Mouse (Mus musculus) G1E (cell line): ENCODE data around the gene Thsd4. TPM values are rescaled to one million over a fixed set of nuclear protein-coding genes. Genes with fewer than 3 reads are reported as not detected.

ENCODE experiments used
- ATAC-seq: 2 replicates; pipeline ENCODE4 v1.8.0; 2016; ENCODE audit warnings: mild to moderate bottlenecking; ENCODE audit not compliant: insufficient number of reproducible peaks, poor library complexity, low FRiP score, severe bottlenecking; ENCODE audit errors: extremely low read depth
- DNase-seq: peaks from one replicate; pipeline ENCODE4 v3.0.0; 2012; ENCODE audit warnings: low spot score
- H3K27me3 ChIP-seq: 2 replicates; pipeline ENCODE4 v1.6.1; 2012; ENCODE audit warnings: mild to moderate bottlenecking, low read length, inconsistent platforms; ENCODE audit not compliant: insufficient read depth
- H3K36me3 ChIP-seq: replicated peaks from 2 replicates; pipeline ENCODE3; 2012; ENCODE audit warnings: mild to moderate bottlenecking, inconsistent platforms
- H3K4me1 ChIP-seq: 2 replicates; pipeline ENCODE4 v1.6.1; 2012; ENCODE audit warnings: low read depth, low read length, inconsistent platforms, mixed read lengths; ENCODE audit not compliant: insufficient read depth
- H3K4me3 ChIP-seq: 2 replicates; pipeline ENCODE4 v1.5.1; 2012; ENCODE audit warnings: low read depth, mild to moderate bottlenecking, inconsistent platforms, low read length, moderate library complexity, mixed read lengths
- H3K9me3 ChIP-seq: replicated peaks from 2 replicates; pipeline ENCODE4 v1.6.1; 2012; ENCODE audit warnings: inconsistent platforms
- CTCF ChIP-seq: IDR thresholded peaks from 2 replicates; pipeline ENCODE4 v1.5.1; 2012; ENCODE audit warnings: low read depth, low read length, inconsistent platforms, mixed read lengths
- GATA1 ChIP-seq: IDR thresholded peaks from 2 replicates; pipeline ENCODE4 v1.6.1; 2012; ENCODE audit warnings: borderline replicate concordance, low read length, inconsistent platforms, mixed read lengths
- GATA2 ChIP-seq: IDR thresholded peaks from 2 replicates; pipeline ENCODE4 v1.6.1; 2012; ENCODE audit warnings: low read depth, low read length, inconsistent platforms, borderline replicate concordance
- POLR2AphosphoS5 ChIP-seq: IDR thresholded peaks from 2 replicates; pipeline ENCODE4 v1.6.1; 2012; ENCODE audit warnings: low read depth, low read length, inconsistent platforms; ENCODE audit not compliant: insufficient replicate concordance
- TAL1 ChIP-seq: conservative IDR thresholded peaks from 2 replicates; pipeline ENCODE4 v1.6.1; 2012; ENCODE audit warnings: low read depth, low read length, inconsistent platforms, mixed read lengths
- polyA plus RNA-seq: library from polyadenylated mRNA; stranded (reverse); fragments of >175 nt; gene quantifications from 2 replicates; pipeline ENCODE4 v1.2.3, GENCODE M21; 2012
- total RNA-seq, 2 experiments: library from RNA; stranded (forward) in 1 of 2; stranded (reverse) in 1 of 2; fragments of 200-1000 nt in 1 of 2; fragments of >200 nt in 1 of 2; fragmentation: Nextera tagmentation in 1 of 2; gene quantifications; 2 replicates each; pipeline ENCODE4 v1.2.3; 2014 to 2017

The Thsd4 gene
- total and polyA plus RNA-seq, 3 experiments, result 1.8 to 2.8 (median 2.4) TPM

GRCm38 (mm10) chr9:60380550-60380949 is 141.3 kb downstream of the Thsd4 start:
- Histone ChIP-seq H3K9me3 (no peaks in the 10 kb centered on the region), H3K36me3 (no peaks in the 10 kb centered on the region), H3K27me3 (peaks cover 50% of the 10 kb centered on the region), H3K4me3 (no peak overlapping the region), H3K4me1 (peaks cover 9% of the 10 kb centered on the region)
- DNase-seq (no peak), ATAC-seq (no peak)
- TF ChIP-seq TAL1 (no peak), GATA2 (no peak), POLR2AphosphoS5 (no peak), CTCF (no peak), GATA1 (no peak)

GRCm38 (mm10) chr9:60378235-60378634 is 143.6 kb downstream of the Thsd4 start:
- ATAC-seq (no peak), DNase-seq (no peak)
- H3K4me3 ChIP-seq, result no peak overlapping the region
- peaks cover 48% of the 10 kb centered on the region for H3K27me3 ChIP-seq
- no peaks in the 10 kb centered on the region for H3K9me3 ChIP-seq
- no peaks in the 10 kb centered on the region for H3K36me3 ChIP-seq
- TF ChIP-seq CTCF (no peak), TAL1 (no peak), POLR2AphosphoS5 (no peak), GATA2 (no peak), GATA1 (no peak)
- H3K4me1 ChIP-seq, result peaks cover 9% of the 10 kb centered on the region

GRCm38 (mm10) chr9:60373161-60373737 is 148.6 kb downstream of the Thsd4 start:
- no peak for DNase-seq
- H3K4me3 ChIP-seq, result no peak overlapping the region
- no peaks in the 10 kb centered on the region for H3K9me3 ChIP-seq
- no peak for ATAC-seq
- TF ChIP-seq TAL1 (no peak), GATA2 (no peak), GATA1 (no peak), CTCF (no peak), POLR2AphosphoS5 (no peak)
- H3K36me3 ChIP-seq, result no peaks in the 10 kb centered on the region
- peaks cover 22% of the 10 kb centered on the region for H3K4me1 ChIP-seq
- H3K27me3 ChIP-seq, result peaks cover 15% of the 10 kb centered on the region

- ATAC-seq (no peak), DNase-seq (no peak)
- Histone ChIP-seq H3K4me1 (peaks cover 45% of the 10 kb centered on the region), H3K9me3 (no peaks in the 10 kb centered on the region), H3K27me3 (peaks cover 14% of the 10 kb centered on the region), H3K36me3 (no peaks in the 10 kb centered on the region), H3K4me3 (no peak overlapping the region; the same call in 1 of the 2 replicates)
- no peak for TF ChIP-seq GATA2
- TF ChIP-seq POLR2AphosphoS5, result no peak
- TF ChIP-seq CTCF, result no peak
- TF ChIP-seq TAL1, result no peak
- no peak for TF ChIP-seq GATA1
Measured at GRCm38 (mm10) chr9:60368516-60368915, 153.3 kb downstream of the Thsd4 start.

GRCm38 (mm10) chr9:60367617-60368305 is 154.1 kb downstream of the Thsd4 start:
- peak; percentile 70 for TF ChIP-seq TAL1
- TF ChIP-seq CTCF, result no peak
- ATAC-seq, result peak; percentile 49
- DNase-seq, result peak; percentile 35
- Histone ChIP-seq H3K4me3 (peak overlapping the region; percentile 4; the same call in 1 of the 2 replicates), H3K4me1 (peaks cover 45% of the 10 kb centered on the region), H3K27me3 (peaks cover 14% of the 10 kb centered on the region), H3K9me3 (no peaks in the 10 kb centered on the region), H3K36me3 (no peaks in the 10 kb centered on the region)

GRCm38 (mm10) chr9:60364166-60364781 is 157.6 kb downstream of the Thsd4 start:
- no peak for TF ChIP-seq GATA1
- no peak for TF ChIP-seq POLR2AphosphoS5
- no peak for TF ChIP-seq CTCF
- TF ChIP-seq TAL1, result no peak
- TF ChIP-seq GATA2, result no peak
- no peaks in the 10 kb centered on the region for H3K36me3 ChIP-seq
- ATAC-seq (no peak), DNase-seq (no peak)
- H3K4me3 ChIP-seq, result no peak overlapping the region
- peaks cover 33% of the 10 kb centered on the region for H3K4me1 ChIP-seq
- no peaks in the 10 kb centered on the region for H3K9me3 ChIP-seq
- H3K27me3 ChIP-seq, result peaks cover 26% of the 10 kb centered on the region

GRCm38 (mm10) chr9:60352351-60352750 is 169.5 kb downstream of the Thsd4 start:
- no peak for ATAC-seq

More at GRCm38 (mm10) chr9:60352351-60352750, 169.5 kb downstream of the Thsd4 start:
- H3K4me1 ChIP-seq, result peaks cover 8% of the 10 kb centered on the region
- DNase-seq, result no peak
- H3K27me3 ChIP-seq, result peaks cover 31% of the 10 kb centered on the region
- no peaks in the 10 kb centered on the region for H3K36me3 ChIP-seq
- H3K9me3 ChIP-seq, result no peaks in the 10 kb centered on the region
- TF ChIP-seq CTCF (no peak), GATA1 (no peak), TAL1 (no peak), POLR2AphosphoS5 (no peak), GATA2 (no peak)
- no peak overlapping the region for H3K4me3 ChIP-seq
